Mouse (Mus musculus) cerebellum, adult (tissue): ENCODE results near the gene Gramd1b.

Experiments
- ATAC-seq: cut with Nextera tagmentation; 2 replicates; pipeline ENCODE4 v1.9.2; 2017; ENCODE audit warnings: mild to moderate bottlenecking, moderate library complexity, mixed read lengths; ENCODE audit not compliant: insufficient number of reproducible peaks, low FRiP score, low TSS enrichment

Gene Gramd1b

DNA sequence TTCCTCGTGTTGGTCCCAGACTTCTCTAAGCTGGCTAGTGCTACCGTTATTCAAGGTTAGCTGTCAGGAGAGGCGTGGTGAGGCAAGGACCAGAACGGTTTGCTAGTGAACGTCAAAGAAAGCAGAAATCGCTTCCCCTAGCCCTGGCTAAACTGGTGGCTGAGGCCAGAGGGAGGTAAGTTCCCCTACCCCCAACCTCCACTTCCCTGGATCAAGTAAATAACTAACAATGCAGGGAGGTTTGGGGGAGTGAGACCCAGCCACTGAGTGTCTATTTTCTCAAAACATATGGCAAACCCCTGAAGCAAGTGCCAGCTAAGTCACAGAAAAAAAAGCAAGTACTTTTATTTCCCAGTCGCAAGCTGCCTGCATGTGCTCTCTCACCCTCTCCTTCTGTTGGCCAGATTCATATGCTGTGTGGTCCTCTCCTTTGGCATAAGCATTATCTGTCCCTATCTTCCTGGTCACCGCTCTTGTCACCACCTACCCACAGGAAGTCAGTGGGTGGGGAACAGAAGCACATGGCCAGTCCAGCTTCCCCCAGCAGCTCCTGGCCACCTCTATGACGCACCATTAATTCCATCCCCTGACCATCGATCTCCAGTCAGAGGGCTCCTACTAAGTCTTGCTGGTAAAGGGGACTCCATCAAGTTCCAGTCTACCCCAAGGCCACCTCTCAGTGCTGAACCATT, 186.2 kb downstream of the Gramd1b start:
- peak; percentile 24 for ATAC-seq

DNA sequence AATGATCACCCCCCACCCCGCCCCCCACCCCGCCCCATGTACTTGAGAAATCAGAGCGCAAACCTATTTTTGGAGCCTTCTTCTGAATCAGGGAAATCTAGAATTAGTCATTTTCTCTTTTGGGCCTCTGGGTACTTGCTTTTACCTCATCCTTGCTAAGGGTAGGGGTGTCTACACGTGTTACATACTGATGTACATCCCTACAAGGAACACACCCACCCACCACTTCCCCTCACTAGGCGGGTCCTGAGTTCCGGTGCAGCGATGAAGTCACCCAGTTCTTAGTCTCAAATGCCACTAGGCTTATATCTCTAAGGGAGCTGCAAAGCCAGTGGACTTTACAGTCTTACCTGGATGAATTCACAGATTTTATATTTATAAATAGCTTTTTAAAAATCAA, 187.4 kb downstream of the Gramd1b start:
- no peak for ATAC-seq

DNA sequence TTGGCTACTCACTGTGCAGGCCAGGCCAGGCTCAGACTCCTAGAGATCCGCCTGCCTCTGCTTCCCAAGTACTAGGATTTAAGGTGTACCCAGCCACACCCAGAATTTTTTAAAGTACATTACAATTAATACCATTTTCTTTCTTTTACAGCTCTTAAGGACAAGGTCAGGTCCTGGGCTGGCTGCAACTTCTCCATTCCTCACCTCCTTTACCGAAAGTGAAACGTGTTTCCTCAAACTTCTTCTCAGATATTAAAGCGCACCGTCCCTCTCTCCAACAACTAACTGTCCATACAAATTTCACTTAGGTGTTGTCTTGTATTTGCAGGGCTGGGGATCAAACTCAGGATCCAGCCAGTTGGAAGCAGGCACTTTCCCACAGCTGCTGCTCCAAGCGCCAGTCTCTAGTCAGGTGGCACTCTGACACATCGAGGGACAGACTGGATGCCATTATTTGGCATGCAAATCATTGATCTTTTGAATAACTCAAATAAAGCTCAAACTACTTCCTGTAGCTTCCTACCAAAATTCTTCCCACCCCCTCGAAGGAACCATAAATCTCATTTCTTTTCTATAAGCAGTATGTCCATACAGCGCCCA, 188.0 kb downstream of the Gramd1b start:
- ATAC-seq: no peak

DNA sequence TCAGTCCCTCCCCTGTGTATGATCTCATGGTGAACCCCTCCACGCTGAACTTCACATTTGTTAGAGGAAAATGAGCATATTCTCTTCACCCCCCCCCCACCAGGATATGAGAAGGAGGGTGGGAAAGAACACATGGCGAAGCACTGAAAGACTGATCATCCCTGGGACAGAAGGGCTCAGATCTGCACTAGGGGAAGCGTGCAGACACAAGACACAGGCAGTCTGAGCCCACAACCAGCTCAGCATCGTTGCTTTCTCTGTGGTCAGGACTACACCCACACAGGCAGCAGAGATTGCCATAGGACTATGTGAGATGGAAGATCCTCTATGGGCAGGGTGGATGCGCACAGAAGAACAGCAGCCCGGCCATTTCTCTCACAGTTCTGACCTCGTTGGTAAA, 189.1 kb downstream of the Gramd1b start:
- no peak for ATAC-seq

DNA sequence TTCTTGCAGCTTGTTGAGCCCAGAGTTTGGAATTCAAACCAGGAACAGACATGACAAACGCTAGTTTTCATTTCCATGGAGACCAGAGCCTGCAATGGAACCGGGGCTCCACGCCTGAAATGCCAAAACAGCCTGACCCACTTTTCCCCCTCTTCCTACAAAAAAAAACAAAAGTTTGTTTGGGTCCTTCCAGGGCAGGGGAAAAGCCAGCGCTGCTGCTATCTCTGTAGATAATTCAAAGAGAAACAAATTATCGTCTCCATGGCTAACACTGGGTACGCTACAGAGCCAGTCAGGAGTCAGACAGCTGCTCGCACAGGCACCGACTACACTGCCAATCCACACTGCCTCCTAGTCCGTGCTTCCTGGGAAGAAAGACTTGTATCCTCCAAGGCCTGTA, 191.6 kb downstream of the Gramd1b start:
- ATAC-seq: no peak

DNA sequence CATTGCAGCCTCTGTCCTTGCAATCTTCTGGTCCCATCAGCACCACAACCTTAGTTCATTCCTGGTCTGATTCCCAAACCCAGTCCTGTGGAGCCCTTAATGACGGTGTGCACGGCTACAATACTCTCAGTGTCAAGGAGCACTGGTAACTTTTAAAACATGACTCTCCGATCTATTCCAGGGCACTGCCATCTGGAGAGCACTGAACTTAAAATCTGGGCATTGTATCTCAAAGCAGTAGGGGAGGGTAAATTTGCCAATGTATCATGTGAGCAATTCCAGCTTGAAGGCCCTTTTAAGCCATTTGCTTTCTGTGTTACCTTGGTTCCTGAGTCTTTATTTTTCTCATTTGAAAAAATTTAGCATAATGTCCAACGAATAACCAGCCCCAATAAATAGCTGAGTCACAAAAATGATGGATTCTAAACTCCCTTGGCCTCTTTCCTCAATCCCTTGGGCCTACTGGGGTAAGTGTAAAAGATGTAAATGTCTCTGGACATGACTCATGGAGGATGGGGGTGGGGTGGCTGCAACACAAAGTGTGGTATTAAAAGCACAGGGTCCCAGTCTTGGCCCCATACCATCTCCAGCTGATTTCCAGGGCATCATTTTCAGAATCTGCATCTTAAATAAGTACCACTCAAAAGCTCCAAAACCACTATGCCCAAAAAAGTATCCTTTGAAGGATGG, 193.9 kb downstream of the Gramd1b start:
- no peak for ATAC-seq

DNA sequence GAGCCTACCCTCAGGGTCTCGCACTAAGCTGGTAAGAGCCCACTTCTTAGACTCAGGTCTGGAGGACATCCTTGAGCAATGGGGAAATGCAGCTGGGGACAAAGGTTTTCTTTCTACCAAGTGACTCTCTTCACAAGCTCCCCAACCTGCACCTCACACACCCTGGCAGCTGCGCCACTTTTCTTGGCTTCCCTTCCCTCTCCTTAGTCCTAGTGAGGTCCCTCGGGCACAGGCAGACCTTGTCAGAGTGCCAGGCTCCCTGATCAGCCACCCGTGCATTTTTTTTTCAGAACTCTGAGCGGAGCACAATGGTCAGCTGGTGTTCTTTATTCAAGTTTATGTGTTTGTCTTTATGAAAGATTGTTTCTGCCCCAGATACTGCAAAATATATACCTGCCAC, 194.5 kb downstream of the Gramd1b start:
- no peak for ATAC-seq

DNA sequence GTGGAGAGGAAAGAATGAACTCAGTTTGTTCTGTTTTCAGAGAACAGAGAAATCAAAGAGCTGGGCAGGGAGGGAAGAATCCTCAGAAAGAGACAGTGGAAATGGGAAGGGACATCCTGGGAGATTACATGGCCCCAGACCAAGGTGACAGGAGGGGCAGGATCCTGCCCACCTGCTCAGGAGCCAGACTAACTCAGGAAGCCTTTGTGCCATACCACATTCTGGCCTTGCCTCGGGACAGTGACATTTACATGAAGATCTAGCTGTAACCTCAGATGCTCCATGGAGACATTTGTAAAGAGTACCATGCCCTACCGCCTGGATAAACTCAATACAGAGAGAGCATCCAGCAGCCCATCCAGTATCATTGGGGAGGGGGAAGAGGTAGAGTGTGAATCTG, 196.6 kb downstream of the Gramd1b start:
- ATAC-seq: no peak

DNA sequence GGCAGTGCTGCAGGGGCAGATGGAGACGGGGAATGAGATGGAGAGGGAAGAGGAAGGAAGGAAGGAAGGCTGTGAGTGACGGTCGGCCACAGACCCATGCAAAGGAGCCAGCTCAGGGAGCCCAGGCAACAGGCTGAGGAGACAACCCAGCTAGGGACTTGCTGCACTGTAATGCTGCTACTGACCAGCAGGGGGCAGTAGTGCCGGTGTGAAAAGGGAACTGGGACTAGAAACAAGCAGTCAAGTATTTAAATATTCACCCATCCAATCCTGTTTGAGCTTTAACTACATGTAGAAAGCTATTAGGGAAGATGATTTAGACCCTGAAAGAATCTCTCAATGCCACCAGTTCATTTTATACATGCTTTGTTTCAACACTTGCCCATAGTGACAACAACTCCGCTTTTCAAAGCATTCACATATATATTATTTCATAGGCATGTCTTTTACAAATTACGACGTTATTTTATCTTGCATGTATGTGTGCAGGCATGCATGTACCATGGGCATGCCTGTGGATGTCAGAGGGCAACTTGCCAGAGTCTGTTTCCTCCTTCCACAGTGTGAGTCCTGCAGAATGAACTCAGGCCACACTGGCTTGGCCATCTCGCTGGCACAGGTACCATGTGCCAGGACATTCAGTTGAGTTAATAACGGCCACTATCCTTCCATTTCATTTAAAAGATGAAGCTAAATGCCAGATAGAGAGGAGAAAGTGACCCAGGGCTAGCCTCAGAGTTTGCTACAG, 197.4 kb downstream of the Gramd1b start:
- ATAC-seq: peak; percentile 12; the same call in 1 of the 2 replicates

DNA sequence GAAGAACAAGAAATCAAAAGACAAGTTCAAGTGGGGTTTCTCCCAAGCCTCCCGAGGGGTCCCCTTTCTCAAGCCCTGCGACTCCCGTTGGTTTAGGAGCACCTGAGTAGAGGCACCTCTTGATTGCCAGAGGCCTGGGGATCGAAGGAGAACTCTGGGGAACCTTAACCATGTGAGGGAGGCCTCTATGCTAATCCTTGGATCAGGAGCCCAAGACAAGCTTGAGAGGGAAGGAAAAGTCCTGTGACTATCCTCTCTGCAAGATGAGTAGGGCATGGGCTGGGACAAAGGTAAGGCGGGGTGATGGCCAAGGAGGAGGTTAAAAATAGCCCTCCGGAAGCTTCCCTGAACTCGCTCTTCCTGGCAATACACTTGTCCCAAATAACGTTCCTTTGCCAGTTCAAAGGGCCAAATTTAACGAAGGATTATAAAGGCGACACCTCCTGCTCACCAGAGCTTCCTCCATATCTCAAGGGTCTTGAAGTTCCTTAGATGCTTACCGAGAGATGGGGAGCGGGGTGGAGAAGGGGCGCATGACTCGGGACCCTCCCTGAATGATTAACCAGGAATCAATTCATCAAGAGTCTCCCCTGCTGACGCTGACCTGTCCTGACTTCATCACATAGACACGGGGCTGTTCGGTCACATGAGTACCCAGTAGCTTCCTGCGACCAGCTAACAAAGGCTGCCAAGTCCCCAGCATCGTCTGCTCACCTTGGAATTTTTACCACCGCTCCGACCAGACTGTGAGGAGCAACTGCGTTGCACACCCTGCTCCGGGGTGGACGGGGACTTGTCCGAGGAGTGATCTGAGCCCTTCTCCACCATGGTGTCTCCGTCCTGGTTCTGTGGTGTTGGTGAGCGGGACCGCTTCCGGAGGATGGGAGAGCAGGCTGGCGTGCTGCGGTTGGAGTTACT, 198.2 kb downstream of the Gramd1b start:
- peak; percentile 5; the same call in 1 of the 2 replicates for ATAC-seq

DNA sequence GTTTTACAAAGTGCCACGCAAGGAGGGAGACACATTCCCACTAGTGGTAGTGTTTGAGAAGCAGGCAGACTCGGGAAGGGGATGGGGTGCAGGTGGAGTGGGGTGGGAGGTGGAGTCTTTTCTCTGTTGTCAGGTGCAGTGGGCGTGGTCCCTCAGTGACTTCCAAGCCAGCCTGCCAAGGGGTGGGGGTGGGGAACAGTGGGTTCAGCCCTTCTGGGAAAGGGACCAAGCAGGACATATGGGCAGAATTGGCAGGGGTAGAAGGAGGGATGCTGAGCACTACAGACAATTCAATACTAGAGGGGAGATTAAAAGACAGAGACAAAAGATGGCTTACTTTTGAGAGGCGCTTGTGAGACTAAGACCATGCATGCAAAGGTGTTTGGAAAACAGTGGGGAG, 198.9 kb downstream of the Gramd1b start:
- peak; percentile 53; the same call in 1 of the 2 replicates for ATAC-seq

DNA sequence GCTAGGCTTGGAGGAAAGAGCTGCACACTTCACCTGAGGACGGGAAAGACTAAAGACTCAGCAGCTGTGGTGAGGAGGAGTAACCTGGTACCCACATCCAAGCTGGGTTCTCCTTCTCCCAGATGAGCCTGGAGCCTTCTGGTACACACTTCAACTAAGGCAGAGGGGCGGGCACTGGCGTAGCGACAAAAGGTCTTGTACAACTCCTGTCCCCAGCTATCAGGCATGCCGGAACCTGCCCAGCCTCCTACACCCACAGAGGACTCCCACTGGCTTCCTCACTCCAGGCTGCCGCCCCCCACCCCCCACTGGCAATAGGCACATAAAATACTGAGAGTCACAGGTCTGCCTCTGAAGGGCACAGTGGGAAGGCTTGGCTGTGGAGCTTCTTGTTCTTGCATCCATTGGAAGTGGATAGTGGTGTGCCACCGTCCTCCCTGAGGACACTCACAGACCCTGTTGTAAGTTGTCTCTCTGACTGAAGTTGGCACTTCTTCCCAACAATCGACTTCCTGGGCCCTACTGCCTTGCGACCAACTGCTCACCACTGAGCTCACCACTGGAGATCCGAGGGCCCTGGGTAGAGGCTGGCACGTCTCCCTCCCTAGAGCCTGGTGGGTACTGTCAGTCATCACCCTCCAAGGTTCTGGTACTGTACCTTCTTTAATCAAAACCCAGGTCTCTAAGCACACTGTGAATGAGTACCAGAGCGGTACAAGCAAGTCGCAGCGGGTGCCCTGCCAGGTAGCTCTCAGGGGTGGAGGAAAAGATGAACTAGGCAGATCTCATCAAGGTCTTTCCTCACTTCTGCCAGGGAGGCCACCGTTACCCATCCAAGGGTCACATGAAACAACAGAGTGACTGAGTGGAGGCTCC, 199.5 kb downstream of the Gramd1b start:
- ATAC-seq: peak; percentile 1; the same call in 1 of the 2 replicates

DNA sequence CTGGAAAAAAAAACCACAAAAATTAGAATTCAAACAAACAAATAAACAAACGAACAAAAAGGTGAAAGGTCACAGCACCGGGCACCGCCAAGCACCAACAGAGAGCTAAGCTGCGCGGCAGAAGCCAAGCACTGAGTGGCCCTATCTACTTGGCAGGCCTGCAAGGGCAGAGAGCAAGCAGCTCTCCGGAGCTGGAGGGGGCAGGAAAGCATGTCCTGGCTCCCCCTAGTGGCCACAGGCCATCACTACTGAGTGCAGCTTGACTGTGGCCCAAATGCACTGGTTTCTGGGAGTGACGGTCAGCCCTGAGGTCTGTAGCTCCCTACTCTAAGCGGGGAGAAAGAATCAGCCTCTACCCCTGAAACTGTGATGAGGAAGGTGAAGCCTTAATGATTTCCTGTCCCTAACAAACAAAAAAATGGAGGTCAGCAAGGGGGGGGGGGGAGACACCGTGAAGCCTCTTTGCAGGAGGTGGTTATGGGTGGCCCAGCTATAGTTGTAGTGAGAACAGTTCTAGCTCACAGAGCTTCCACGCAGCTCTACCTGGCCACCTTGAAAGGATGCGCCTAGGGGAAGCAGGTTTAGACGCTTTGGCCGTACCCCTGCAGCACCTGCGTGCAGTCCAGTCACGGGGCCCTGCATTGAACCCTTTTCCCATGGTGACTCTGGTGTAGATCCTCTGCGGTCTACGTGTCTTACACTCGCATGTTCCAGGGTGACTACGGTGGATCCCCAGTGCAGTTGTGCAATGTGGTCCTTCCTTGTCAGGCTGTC, 200.4 kb downstream of the Gramd1b start:
- peak; percentile 70 for ATAC-seq

DNA sequence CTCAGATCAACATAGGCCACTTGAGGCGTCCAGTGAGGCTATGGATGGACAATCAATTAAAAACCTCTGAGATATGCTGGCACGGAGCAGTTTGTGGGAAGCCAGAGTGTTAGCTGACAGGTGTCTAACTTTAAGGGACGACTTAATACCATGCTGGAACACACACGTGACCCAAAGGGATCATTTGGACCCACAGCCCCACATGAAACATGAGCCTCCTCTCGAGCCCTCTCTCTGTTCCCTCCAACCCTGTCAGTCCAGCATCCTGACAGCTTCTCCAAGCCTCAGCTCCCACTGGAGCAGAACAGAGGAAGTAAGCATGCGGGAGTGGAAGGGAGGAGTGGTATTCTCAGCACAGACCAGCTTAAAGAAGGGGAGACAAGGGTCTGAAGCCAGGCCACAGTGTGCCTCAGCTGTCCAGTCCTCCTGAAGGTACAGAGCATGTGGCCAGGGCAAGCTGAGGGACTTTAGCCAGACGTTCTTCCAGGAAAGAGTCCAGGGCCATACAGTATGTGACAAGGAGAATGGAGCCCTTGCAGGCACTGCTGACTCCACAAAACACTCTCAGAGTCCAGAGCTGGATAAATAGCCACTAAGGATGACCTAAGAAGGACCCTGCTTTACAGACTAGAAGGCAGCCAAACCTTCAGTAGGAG, 204.8 kb downstream of the Gramd1b start:
- no peak for ATAC-seq

DNA sequence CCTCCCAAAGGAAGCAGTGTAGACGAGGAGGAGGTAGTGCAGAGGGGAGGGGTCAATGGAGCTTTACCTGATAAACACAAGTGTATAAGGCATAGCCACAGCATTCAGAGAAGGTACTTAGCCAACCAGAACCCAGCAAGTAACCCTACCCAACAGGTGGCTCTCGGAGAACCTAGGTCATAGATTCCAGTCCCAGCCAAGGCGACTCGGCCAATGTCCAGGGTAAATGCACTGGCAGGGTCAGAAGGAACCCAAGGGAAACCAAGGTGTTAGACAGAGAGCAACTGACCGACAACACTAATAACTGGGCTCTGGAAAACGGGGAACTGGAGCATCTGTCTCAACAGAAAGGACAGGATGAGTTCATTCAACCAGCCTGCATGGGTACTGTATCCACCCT, 206.4 kb downstream of the Gramd1b start:
- no peak for ATAC-seq

DNA sequence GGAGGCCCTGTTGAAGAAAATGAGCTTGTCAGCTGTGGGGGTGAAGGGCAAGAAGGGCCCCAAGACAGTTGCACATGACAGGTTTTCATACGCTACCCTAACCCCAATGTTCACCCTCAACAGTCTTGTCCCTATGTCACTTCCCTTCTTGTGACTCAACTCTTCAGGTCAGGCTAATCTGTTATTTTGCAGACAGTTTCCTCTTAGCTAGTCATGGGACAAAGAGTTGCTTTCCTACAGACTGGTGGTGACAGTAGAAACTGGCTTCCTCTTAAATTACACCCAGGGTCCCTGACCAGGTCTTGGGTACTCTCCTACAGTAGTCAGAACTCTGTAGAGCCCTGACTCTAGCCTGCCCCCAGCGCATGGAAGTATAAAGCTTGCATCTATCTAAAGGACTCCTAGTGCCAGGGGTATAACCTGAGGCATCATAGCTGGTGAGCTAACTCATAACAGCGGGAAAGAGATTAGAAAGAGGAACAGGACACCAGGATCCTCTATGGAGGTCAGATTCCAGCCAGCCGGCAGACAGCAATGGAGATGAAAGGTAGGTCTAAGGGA, 206.9 kb downstream of the Gramd1b start:
- no peak for ATAC-seq

DNA sequence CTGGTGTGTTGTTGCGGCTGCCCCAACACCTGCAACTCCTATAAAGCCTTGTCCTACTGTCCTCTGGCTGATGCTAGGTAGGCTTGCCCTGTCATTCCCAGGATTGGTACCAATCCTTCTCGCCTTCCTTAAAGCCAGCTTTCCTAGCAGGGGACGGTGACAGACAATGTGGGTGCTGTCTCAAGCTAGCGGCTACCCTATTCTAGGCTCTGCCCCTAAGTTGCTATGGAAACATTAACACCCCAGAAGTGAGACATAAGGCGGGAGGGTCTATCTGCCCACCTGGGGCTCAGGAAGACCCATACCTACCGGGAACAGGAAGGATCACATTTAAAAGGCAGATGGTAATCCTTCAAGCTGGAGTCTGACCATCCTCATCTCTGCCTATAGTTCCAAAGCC, 207.4 kb downstream of the Gramd1b start:
- ATAC-seq: no peak
